Mouse (Mus musculus): Measurements from ENCODE around the gene Myoz1.

- TF ChIP-seq CTCF (IDR thresholded peaks at IDR 0.05; ENCODE audit: low read depth) (no peak), EP300 (optimal IDR thresholded peaks at IDR 0.05) (no peak)
These were observed 43.5 kb downstream of the Myoz1 start for GRCm38 (mm10) chr14:20612820-20613219.
